ENCODE assay signal across 20 mouse cellular contexts in genomic region chr10:41632062-41632461, GRCm38 (mm10).
DNase-seq lines count a peak whose midpoint lies in the region; ATAC-seq and TF ChIP-seq lines count a peak whose summit lies in the region.
"Had no signal": no experiment of that assay in that cellular context is flagged by ENCODE, and none has a peak within 500 bp of the region (broad histone marks: within the 10 kb centered on the region; RNA-seq: fewer than 3 reads in every experiment).

No protein-coding gene starts in this region.

- H3K4me1 ChIP-seq in liver, adult 2 months (ENCODE audit: control insufficient read depth, insufficient read depth, low read length), result peaks cover 6% of the 10 kb centered on the region; the same call in 1 of the 2 replicates
- no peaks in the 10 kb centered on the region for H3K4me1 ChIP-seq in liver, embryonic 11.5 days (replicated peaks; ENCODE audit: control insufficient read depth, insufficient read depth, low read length)
- peaks cover 0 to 22% of the 10 kb centered on the region in 2 experiments; a peak in 3 of 4 replicates for H3K4me1 ChIP-seq in CH12.LX (ENCODE audit: control insufficient read depth in 1 of 2, insufficient read depth in 2 of 2)
- H3K4me1 ChIP-seq in forebrain, postnatal 0 days (ENCODE audit: insufficient read depth), result no peaks in the 10 kb centered on the region
- H3K4me1 ChIP-seq: forebrain, embryonic 15.5 days; heart, embryonic 10.5 days; hindbrain, embryonic 12.5 days; limb, embryonic 13.5 days; neural tube, embryonic 15.5 days had no signal

- no peaks in the 10 kb centered on the region for H3K9me3 ChIP-seq in liver, embryonic 11.5 days (ENCODE audit: control insufficient read depth, low read length)
- no peaks in the 10 kb centered on the region for H3K9me3 ChIP-seq in CH12.LX (replicated peaks; ENCODE audit: low read length)
- no peaks in the 10 kb centered on the region for H3K9me3 ChIP-seq in forebrain, postnatal 0 days (ENCODE audit: low read length)
- H3K9me3 ChIP-seq: forebrain, embryonic 15.5 days; heart, embryonic 10.5 days; hindbrain, embryonic 12.5 days; lung, embryonic 15.5 days; neural tube, embryonic 15.5 days had no signal

- TF ChIP-seq RAD21 in CH12.LX (IDR thresholded peaks at IDR 0.05; ENCODE audit: low read depth, low read length), result peak; percentile 39

- no peak overlapping the region for H3K9ac ChIP-seq in liver, adult 2 months (ENCODE audit: low read depth, low read length)
- H3K9ac ChIP-seq in liver, embryonic 11.5 days (ENCODE audit: low read depth, low read length), result no peak overlapping the region
- H3K9ac ChIP-seq in CH12.LX (ENCODE audit: insufficient read depth, low read depth), result no peak overlapping the region
- no peak overlapping the region for H3K9ac ChIP-seq in forebrain, postnatal 0 days
- H3K9ac ChIP-seq: forebrain, embryonic 15.5 days; hindbrain, embryonic 12.5 days; limb, embryonic 13.5 days; lung, embryonic 15.5 days; neural tube, embryonic 15.5 days had no signal

- WGBS in liver, adult 2 months, result 100% methylated on average over 1 of the region's 1 CpGs
- WGBS in liver, embryonic 11.5 days, result 97% methylated on average over 1 of the region's 1 CpGs
- WGBS in forebrain, postnatal 0 days, result 100% methylated on average over 1 of the region's 1 CpGs

- no peak for TF ChIP-seq EP300 in CH12.LX (IDR thresholded peaks at IDR 0.05; ENCODE audit: low read length)

- no peaks in the 10 kb centered on the region for H3K79me2 ChIP-seq in liver, adult 2 months (ENCODE audit: control insufficient read depth, insufficient read depth, low read length)
- no peaks in the 10 kb centered on the region for H3K79me2 ChIP-seq in CH12.LX (replicated peaks; ENCODE audit: control insufficient read depth, extremely low read depth, insufficient read depth, poor library complexity, severe bottlenecking)

- in situ Hi-C loops in CH12.LX (cut with MboI; ENCODE audit: low pct_ligation_motif_present, low pct_unique_long_range_greater_than_20kb, low sequenced_read_pairs), result no loop called here

- DNase-seq in liver, adult 2 months (ENCODE audit: extremely low read depth, low read depth, low spot score), result no peak
- DNase-seq in liver, embryonic 11.5 days (ENCODE audit: low spot score), result no peak
- DNase-seq in CH12.LX (ENCODE audit: extremely low read depth) (no peak), ES-CJ7 (ENCODE audit: low read depth, low spot score) (peak; percentile 55)
- DNase-seq in brain, embryonic 14.5 days (ENCODE audit: low read depth), result no peak
- no peak for DNase-seq in spleen, adult 18-20 months
- no peak for DNase-seq in forebrain, postnatal 0 days
- DNase-seq: cerebellum, adult 11 months; cerebellum, postnatal 14 days; midbrain, embryonic 14.5 days; right cerebral cortex, postnatal 14 days; thymus, adult 2 months had no signal

- peak; percentile 35; the same call in 1 of the 2 replicates for TF ChIP-seq CTCF in liver, adult 2 months (IDR thresholded peaks at IDR 0.05; ENCODE audit: low read depth, low read length)
- peak in 1 of 2 experiments; percentile 46; a peak in 2 of 4 replicates for TF ChIP-seq CTCF in CH12.LX (conservative IDR thresholded peaks at IDR 0.05 in 1 of 2, IDR thresholded peaks at IDR 0.05 in 1 of 2; ENCODE audit: low read depth in 2 of 2, low read length in 2 of 2)
- TF ChIP-seq CTCF in brain, embryonic 14.5 days (IDR thresholded peaks at IDR 0.05; ENCODE audit: borderline replicate concordance, extremely low read depth, insufficient read depth, insufficient read length), result 0 out of 2 replicates have a peak, but pooled peaks have one; percentile 1
- TF ChIP-seq CTCF in forebrain, postnatal 0 days (IDR thresholded peaks at IDR 0.05; ENCODE audit: low read depth), result no peak

- H3K4me2 ChIP-seq in liver, embryonic 11.5 days, result no peak overlapping the region
- H3K4me2 ChIP-seq in CH12.LX (ENCODE audit: insufficient read depth, low read depth, poor library complexity, severe bottlenecking), result no peak overlapping the region
- no peak overlapping the region for H3K4me2 ChIP-seq in forebrain, postnatal 0 days (ENCODE audit: low read depth)
- H3K4me2 ChIP-seq: forebrain, embryonic 15.5 days; hindbrain, embryonic 12.5 days; limb, embryonic 13.5 days; lung, embryonic 15.5 days; neural tube, embryonic 15.5 days had no signal

- H3K4me3 ChIP-seq in liver, adult 2 months (ENCODE audit: insufficient read depth, low read depth, low read length), result no peak overlapping the region
- no peak overlapping the region for H3K4me3 ChIP-seq in liver, embryonic 11.5 days (ENCODE audit: low read depth, low read length)
- H3K4me3 ChIP-seq in CH12.LX (replicated peaks in 1 of 3; ENCODE audit: low read depth in 2 of 3, low read length in 2 of 3, poor library complexity in 1 of 3), result no peak overlapping the region
- no peak overlapping the region for H3K4me3 ChIP-seq in forebrain, postnatal 0 days (ENCODE audit: low read depth, low read length)
- H3K4me3 ChIP-seq: forebrain, embryonic 15.5 days; heart, embryonic 10.5 days; hindbrain, embryonic 12.5 days; limb, embryonic 13.5 days; lung, embryonic 15.5 days; myocyte; neural tube, embryonic 15.5 days had no signal

- no peak overlapping the region for H3K27ac ChIP-seq in liver, adult 2 months (replicated peaks; ENCODE audit: insufficient read depth, low read depth, low read length)
- no peak overlapping the region for H3K27ac ChIP-seq in liver, embryonic 11.5 days (ENCODE audit: low read depth, low read length)
- H3K27ac ChIP-seq in CH12.LX (ENCODE audit: insufficient read depth, low read depth), result no peak overlapping the region
- H3K27ac ChIP-seq in forebrain, postnatal 0 days (ENCODE audit: low read depth, low read length), result no peak overlapping the region
- H3K27ac ChIP-seq: forebrain, embryonic 15.5 days; heart, embryonic 10.5 days; hindbrain, embryonic 12.5 days; limb, embryonic 13.5 days; lung, embryonic 15.5 days; neural tube, embryonic 15.5 days had no signal

- H3K36me3 ChIP-seq in liver, adult 2 months (ENCODE audit: control insufficient read depth, insufficient read depth, low read length), result no peaks in the 10 kb centered on the region
- no peaks in the 10 kb centered on the region for H3K36me3 ChIP-seq in liver, embryonic 11.5 days (ENCODE audit: control insufficient read depth, insufficient read depth, low read length)
- H3K36me3 ChIP-seq in CH12.LX (replicated peaks in 1 of 2; ENCODE audit: control insufficient read depth in 1 of 2, insufficient read depth in 1 of 2, low read length in 1 of 2), result no peaks in the 10 kb centered on the region
- no peaks in the 10 kb centered on the region for H3K36me3 ChIP-seq in forebrain, postnatal 0 days (ENCODE audit: insufficient read depth)
- H3K36me3 ChIP-seq: forebrain, embryonic 15.5 days; heart, embryonic 10.5 days; hindbrain, embryonic 12.5 days; limb, embryonic 13.5 days; lung, embryonic 15.5 days; neural tube, embryonic 15.5 days had no signal

- ATAC-seq in liver, embryonic 11.5 days (replicated peaks; ENCODE audit: low FRiP score), result no peak
- no peak for ATAC-seq in cerebellum, adult (ENCODE audit: insufficient number of reproducible peaks, low FRiP score, low TSS enrichment)
- ATAC-seq in forebrain, postnatal 0 days, result no peak
- ATAC-seq: forebrain, embryonic 15.5 days had no signal

- dilution Hi-C loops in CH12.LX (cut with MboI; ENCODE audit: extremely low pct_ligation_motif_present, extremely low pct_unique_long_range_greater_than_20kb, low sequenced_read_pairs), result no loop called here

- no peak for TF ChIP-seq POLR2A in liver, adult 2 months (IDR thresholded peaks at IDR 0.05; ENCODE audit: extremely low read depth, insufficient read depth, low read length)
- TF ChIP-seq POLR2A in CH12.LX (IDR thresholded peaks at IDR 0.05; ENCODE audit: low read depth, low read length), result no peak
- TF ChIP-seq POLR2A in brain, embryonic 14.5 days (IDR thresholded peaks at IDR 0.05; ENCODE audit: borderline replicate concordance, extremely low read depth, insufficient read depth, insufficient read length, poor library complexity, severe bottlenecking), result no peak

- no peaks in the 10 kb centered on the region for H3K27me3 ChIP-seq in liver, adult 2 months (ENCODE audit: control insufficient read depth, insufficient read depth, low read length)
- no peaks in the 10 kb centered on the region for H3K27me3 ChIP-seq in liver, embryonic 11.5 days (replicated peaks; ENCODE audit: control insufficient read depth, insufficient read depth, low read length)
- no peaks in the 10 kb centered on the region for H3K27me3 ChIP-seq in CH12.LX (replicated peaks)
- H3K27me3 ChIP-seq in forebrain, postnatal 0 days (ENCODE audit: insufficient read depth, low read length), result no peaks in the 10 kb centered on the region
- H3K27me3 ChIP-seq: forebrain, embryonic 15.5 days; hindbrain, embryonic 12.5 days; limb, embryonic 13.5 days; lung, embryonic 15.5 days; neural tube, embryonic 15.5 days had no signal

TF ChIP-seq in CH12.LX, 34 proteins besides CTCF, POLR2A, EP300 and RAD21:
- TF ChIP-seq SMC3 (IDR thresholded peaks at IDR 0.05; ENCODE audit: low read depth, low read length) (peak; percentile 49), ZKSCAN1 (IDR thresholded peaks at IDR 0.05; ENCODE audit: borderline replicate concordance, low read depth, low read length) (no peak)
